In genomic region chr5:36436858-36437257, GRCm38 (mm10) we compare ENCODE assay signal across 28 mouse cellular contexts. TPM values are rescaled to one million over a fixed set of nuclear protein-coding genes. Genes with fewer than 3 reads are reported as not detected.
DNase-seq lines count a peak whose midpoint lies in the region; ATAC-seq and TF ChIP-seq lines count a peak whose summit lies in the region.
"Had no signal": no experiment of that assay in that cellular context is flagged by ENCODE, and none has a peak within 500 bp of the region (broad histone marks: within the 10 kb centered on the region; RNA-seq: fewer than 3 reads in every experiment).

No protein-coding gene starts in this region.

- intact Hi-C loops in heart, postnatal 25 days (cut with DNase I): no loop called here

- H3K4me2 ChIP-seq in stomach, embryonic 16.5 days (ENCODE audit: low read depth, low read length): no peak overlapping the region
- no peak overlapping the region for H3K4me2 ChIP-seq in stomach, postnatal 0 days (replicated peaks; ENCODE audit: low read depth)
- H3K4me2 ChIP-seq in embryonic facial prominence, embryonic 15.5 days (replicated peaks): no peak overlapping the region
- H3K4me2 ChIP-seq: heart, embryonic 12.5 days; hindbrain, embryonic 15.5 days; lung, embryonic 14.5 days had no signal

- TF ChIP-seq EP300 in stomach, postnatal 0 days (optimal IDR thresholded peaks at IDR 0.05): no peak

- ATAC-seq in stomach, embryonic 16.5 days (ENCODE audit: insufficient read depth, low FRiP score): no peak
- no peak for ATAC-seq in stomach, postnatal 0 days (ENCODE audit: low FRiP score, low TSS enrichment)
- ATAC-seq in embryonic facial prominence, embryonic 15.5 days (ENCODE audit: insufficient number of reproducible peaks, low FRiP score, low TSS enrichment, low read depth): no peak
- ATAC-seq: CD4-positive, CD25-positive, alpha-beta regulatory T cell, adult 4 months; forebrain, embryonic 14.5 days; inflammation-experienced regulatory T-cells, adult 6 months had no signal

- TF ChIP-seq CTCF in stomach, postnatal 0 days (IDR thresholded peaks at IDR 0.05; ENCODE audit: low read depth): no peak
- TF ChIP-seq CTCF in cerebellum, adult 2 months (IDR thresholded peaks at IDR 0.05; ENCODE audit: borderline replicate concordance, insufficient read depth, low read depth, low read length): no peak

- H3K9me3 ChIP-seq in stomach, embryonic 16.5 days (replicated peaks; ENCODE audit: control insufficient read depth, low read length): no peaks in the 10 kb centered on the region
- H3K9me3 ChIP-seq in stomach, postnatal 0 days (ENCODE audit: control insufficient read depth, low read length): no peaks in the 10 kb centered on the region
- H3K9me3 ChIP-seq in embryonic facial prominence, embryonic 15.5 days (replicated peaks): no peaks in the 10 kb centered on the region
- H3K9me3 ChIP-seq: hindbrain, embryonic 10.5 days; hindbrain, embryonic 15.5 days had no signal

- no peaks in the 10 kb centered on the region for H3K36me3 ChIP-seq in stomach, embryonic 16.5 days (ENCODE audit: control insufficient read depth, insufficient read depth, low read length)
- H3K36me3 ChIP-seq in stomach, postnatal 0 days (ENCODE audit: control insufficient read depth, insufficient read depth, low read length): no peaks in the 10 kb centered on the region
- H3K36me3 ChIP-seq in embryonic facial prominence, embryonic 15.5 days: no peaks in the 10 kb centered on the region
- H3K36me3 ChIP-seq: heart, embryonic 12.5 days; hindbrain, embryonic 10.5 days; hindbrain, embryonic 15.5 days had no signal

- H3K4me3 ChIP-seq in stomach, embryonic 16.5 days (replicated peaks; ENCODE audit: low read length): no peak overlapping the region
- no peak overlapping the region for H3K4me3 ChIP-seq in stomach, postnatal 0 days (ENCODE audit: low read depth, low read length)
- H3K4me3 ChIP-seq in embryonic facial prominence, embryonic 15.5 days (replicated peaks): no peak overlapping the region
- no peak overlapping the region for H3K4me3 ChIP-seq in cerebellum, adult 2 months (replicated peaks; ENCODE audit: insufficient read depth, low read depth, low read length)
- H3K4me3 ChIP-seq: heart, embryonic 12.5 days; hindbrain, embryonic 10.5 days; hindbrain, embryonic 15.5 days had no signal

- H3K27me3 ChIP-seq in stomach, embryonic 16.5 days (ENCODE audit: control insufficient read depth, insufficient read depth, low read length): no peaks in the 10 kb centered on the region
- H3K27me3 ChIP-seq in stomach, postnatal 0 days (ENCODE audit: control insufficient read depth, insufficient read depth, low read length): no peaks in the 10 kb centered on the region
- H3K27me3 ChIP-seq in embryonic facial prominence, embryonic 15.5 days: no peaks in the 10 kb centered on the region
- no peaks in the 10 kb centered on the region for H3K27me3 ChIP-seq in cerebellum, adult 2 months (ENCODE audit: control insufficient read depth, insufficient read depth, low read length)
- H3K27me3 ChIP-seq: hindbrain, embryonic 15.5 days had no signal

- TF ChIP-seq POLR2A in cerebellum, adult 2 months (IDR thresholded peaks at IDR 0.05; ENCODE audit: borderline replicate concordance, insufficient read depth, low read length): no peak

- no peak overlapping the region for H3K9ac ChIP-seq in stomach, embryonic 16.5 days (ENCODE audit: low read length)
- H3K9ac ChIP-seq in stomach, postnatal 0 days (ENCODE audit: low read length): no peak overlapping the region
- no peak overlapping the region for H3K9ac ChIP-seq in embryonic facial prominence, embryonic 15.5 days
- H3K9ac ChIP-seq: heart, embryonic 12.5 days; hindbrain, embryonic 15.5 days; liver, embryonic 14.5 days; lung, embryonic 14.5 days had no signal

- H3K27ac ChIP-seq in stomach, embryonic 16.5 days (ENCODE audit: low read length): 0 out of 2 replicates have a peak overlapping the region, but pooled peaks have one; percentile 2
- H3K27ac ChIP-seq in stomach, postnatal 0 days (replicated peaks): no peak overlapping the region
- H3K27ac ChIP-seq in embryonic facial prominence, embryonic 15.5 days (replicated peaks): peak overlapping the region; percentile 44; the same call in 1 of the 2 replicates
- no peak overlapping the region for H3K27ac ChIP-seq in cerebellum, adult 2 months (ENCODE audit: insufficient read depth, low read length)
- H3K27ac ChIP-seq: hindbrain, embryonic 10.5 days; hindbrain, embryonic 15.5 days; liver, embryonic 14.5 days had no signal

- 69% methylated on average over 4 of the region's 4 CpGs for WGBS in stomach, embryonic 16.5 days
- WGBS in stomach, postnatal 0 days: 64% methylated on average over 4 of the region's 4 CpGs
- WGBS in embryonic facial prominence, embryonic 15.5 days: 63% methylated on average over 4 of the region's 4 CpGs
- 85% methylated on average over 4 of the region's 4 CpGs for WGBS in cerebellum, adult 2 months

- DNase-seq in adrenal gland, postnatal 10 days: peak; percentile 28
- DNase-seq in adrenal gland, postnatal 14 days: no peak
- DNase-seq in heart, adult 11 months: peak; percentile 92
- DNase-seq in heart, postnatal 25 days (ENCODE audit: low spot score): no peak
- no peak for DNase-seq in stomach, postnatal 0 days (ENCODE audit: low spot score)
- DNase-seq in cerebellum, adult 2 months: no peak
- DNase-seq: cerebellum, adult 11 months; cerebellum, adult 9-11 months; embryo, embryonic 11 days; heart, adult 18-20 months; kidney, adult 11 months; layer of hippocampus, adult 9-11 months; liver; lung, embryonic 14.5 days; lung, postnatal 14 days; midbrain, embryonic 14.5 days; right cerebral cortex, postnatal 25 days; spleen, adult 18-20 months had no signal

- no peaks in the 10 kb centered on the region for H3K4me1 ChIP-seq in stomach, embryonic 16.5 days (ENCODE audit: control insufficient read depth, insufficient read depth, low read length)
- no peaks in the 10 kb centered on the region for H3K4me1 ChIP-seq in stomach, postnatal 0 days (replicated peaks; ENCODE audit: control insufficient read depth, insufficient read depth)
- peaks cover 31% of the 10 kb centered on the region for H3K4me1 ChIP-seq in embryonic facial prominence, embryonic 15.5 days
- no peaks in the 10 kb centered on the region for H3K4me1 ChIP-seq in cerebellum, adult 2 months (ENCODE audit: control insufficient read depth, insufficient read depth, low read length)
- H3K4me1 ChIP-seq: heart, embryonic 12.5 days had no signal

RNA-seq across cellular contexts. Expression of gene Grpel1, which starts 27.9 kb away (rescaled TPM):
- total RNA-seq in adrenal gland, postnatal 10 days (2021): 100 to 1,000 TPM; 101 to 103 TPM
- total RNA-seq in adrenal gland, postnatal 14 days (2021): 93.6 and 94.2 TPM in 2 replicates
- 10 to 100 TPM; 58.7 to 63.3 TPM for total RNA-seq in heart, postnatal 25 days (2021)
- polyA plus RNA-seq in stomach, embryonic 16.5 days (2015; fragmentation: Nextera tagmentation; extraction: Ambion mirVana): 54.6 and 58.3 TPM in 2 replicates
- 54.1 and 56.5 TPM in 2 replicates for polyA plus RNA-seq in stomach, postnatal 0 days (2015; fragmentation: Nextera tagmentation; extraction: Ambion mirVana)
- polyA plus RNA-seq in embryonic facial prominence, embryonic 15.5 days (2015; fragmentation: Nextera tagmentation; extraction: Ambion mirVana): 48.9 and 49.2 TPM in 2 replicates
- polyA plus RNA-seq in cerebellum, adult 2 months (2012; rRNA removed): 25.8 and 27.3 TPM in 2 replicates

RNA-seq across cellular contexts. Expression of gene Sorcs2, which starts 38.9 kb away (rescaled TPM):
- total RNA-seq in adrenal gland, postnatal 10 days (2021): 10 to 100 TPM; 11.4 to 14.6 TPM
- total RNA-seq in adrenal gland, postnatal 14 days (2021): 10.1 and 10.3 TPM in 2 replicates
- total RNA-seq in heart, postnatal 25 days (2021): 10 to 100 TPM in 1 of 2 experiments, 1 to 10 TPM in 1; 9.7 to 13.1 TPM
- 11.4 and 11.8 TPM in 2 replicates for polyA plus RNA-seq in stomach, embryonic 16.5 days (2015; fragmentation: Nextera tagmentation; extraction: Ambion mirVana)
- polyA plus RNA-seq in stomach, postnatal 0 days (2015; fragmentation: Nextera tagmentation; extraction: Ambion mirVana): 3.1 and 4.2 TPM in 2 replicates
- 25.3 and 26.2 TPM in 2 replicates for polyA plus RNA-seq in embryonic facial prominence, embryonic 15.5 days (2015; fragmentation: Nextera tagmentation; extraction: Ambion mirVana)
- polyA plus RNA-seq in cerebellum, adult 2 months (2012; rRNA removed): 8.0 and 8.7 TPM in 2 replicates

RNA-seq across cellular contexts. Expression of gene Tada2b, which starts 47.2 kb away (rescaled TPM):
- 10 to 100 TPM; 32.6 to 34.8 TPM for total RNA-seq in adrenal gland, postnatal 10 days (2021)
- total RNA-seq in adrenal gland, postnatal 14 days (2021): 36.4 and 37.6 TPM in 2 replicates
- 10 to 100 TPM; 14.2 to 14.8 TPM for total RNA-seq in heart, postnatal 25 days (2021)
- 1.7 and 2.0 TPM in 2 replicates for polyA plus RNA-seq in stomach, embryonic 16.5 days (2015; fragmentation: Nextera tagmentation; extraction: Ambion mirVana)
- polyA plus RNA-seq in stomach, postnatal 0 days (2015; fragmentation: Nextera tagmentation; extraction: Ambion mirVana): 1.5 and 1.8 TPM in 2 replicates
- 1.8 and 2.3 TPM in 2 replicates for polyA plus RNA-seq in embryonic facial prominence, embryonic 15.5 days (2015; fragmentation: Nextera tagmentation; extraction: Ambion mirVana)
- polyA plus RNA-seq in cerebellum, adult 2 months (2012; rRNA removed): 18.6 and 19.2 TPM in 2 replicates

RNA-seq across cellular contexts. Expression of gene Ccdc96, which starts 47.5 kb away (rescaled TPM):
- total RNA-seq in adrenal gland, postnatal 10 days (2021): under 1 TPM; 0.15 to 0.36 TPM
- 0.49 and 0.52 TPM in 2 replicates for total RNA-seq in adrenal gland, postnatal 14 days (2021)
- total RNA-seq in heart, postnatal 25 days (2021): under 1 TPM; 0.18 to 0.22 TPM
- polyA plus RNA-seq in stomach, embryonic 16.5 days (2015; fragmentation: Nextera tagmentation; extraction: Ambion mirVana): 0.07 and 0.30 TPM in 2 replicates
- 0.12 and 0.21 TPM in 2 replicates for polyA plus RNA-seq in stomach, postnatal 0 days (2015; fragmentation: Nextera tagmentation; extraction: Ambion mirVana)
- polyA plus RNA-seq in embryonic facial prominence, embryonic 15.5 days (2015; fragmentation: Nextera tagmentation; extraction: Ambion mirVana): 2.0 and 3.8 TPM in 2 replicates
- 1.0 and 1.4 TPM in 2 replicates for polyA plus RNA-seq in cerebellum, adult 2 months (2012; rRNA removed)
- total RNA-seq: monocyte, adult 5-6 weeks had no signal
- polyA plus RNA-seq: CD4-positive, CD25-positive, alpha-beta regulatory T cell, adult 4 months had no signal

Comparison
In these comparisons a context has a peak if more than half of its experiments do, and no peak if none do; other contexts are left out.
1. DNase-seq: peak in adrenal gland, postnatal 10 days (single experiment) and heart, adult 11 months (single experiment); none in adrenal gland, postnatal 14 days (single experiment), heart, postnatal 25 days (single experiment), stomach, postnatal 0 days (single experiment) and cerebellum, adult 2 months (0 of 2).
2. H3K27ac ChIP-seq: peak in stomach, embryonic 16.5 days (single experiment) and embryonic facial prominence, embryonic 15.5 days (single experiment); none in stomach, postnatal 0 days (single experiment) and cerebellum, adult 2 months (single experiment).